In the genomic region with DNA sequence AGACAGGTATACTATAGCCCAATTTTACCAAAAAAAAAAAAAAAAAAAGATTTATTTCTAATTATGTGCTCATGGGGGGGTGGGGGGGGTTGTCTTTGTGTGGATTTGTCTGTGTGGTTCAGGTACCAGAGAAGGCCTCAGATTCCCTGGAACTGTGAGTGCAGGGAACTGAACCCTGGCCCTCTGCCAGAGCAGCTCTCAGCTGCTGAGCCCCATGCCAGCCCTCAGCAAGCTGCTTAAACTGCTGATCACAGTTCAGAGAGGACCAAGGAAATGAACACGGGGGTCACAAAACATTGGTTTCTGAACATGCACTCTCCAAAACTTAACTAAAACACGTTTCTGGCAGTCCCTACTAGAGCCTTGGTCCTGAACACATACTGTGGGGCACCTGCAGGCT, we compare ENCODE assay signal across 11 mouse cellular contexts. TPM values are rescaled to one million over a fixed set of nuclear protein-coding genes. Genes with fewer than 3 reads are reported as not detected.
DNase-seq lines count a peak whose midpoint lies in the region; ATAC-seq and TF ChIP-seq lines count a peak whose summit lies in the region.
"Had no signal": no experiment of that assay in that cellular context is flagged by ENCODE, and none has a peak within 500 bp of the region (broad histone marks: within the 10 kb centered on the region; RNA-seq: fewer than 3 reads in every experiment).

No protein-coding gene starts in this region.

- H3K9me3 ChIP-seq in midbrain, postnatal 0 days (ENCODE audit: low read length) = no peaks in the 10 kb centered on the region
- no peaks in the 10 kb centered on the region for H3K9me3 ChIP-seq in midbrain, embryonic 13.5 days

- no peak overlapping the region for H3K27ac ChIP-seq in midbrain, postnatal 0 days (ENCODE audit: low read depth, low read length)
- no peak overlapping the region for H3K27ac ChIP-seq in midbrain, embryonic 13.5 days

- H3K27me3 ChIP-seq in midbrain, postnatal 0 days (ENCODE audit: insufficient read depth, low read length) = no peaks in the 10 kb centered on the region
- no peaks in the 10 kb centered on the region for H3K27me3 ChIP-seq in midbrain, embryonic 13.5 days

- no peak for TF ChIP-seq CTCF in midbrain, postnatal 0 days (IDR thresholded peaks at IDR 0.05)

- H3K4me2 ChIP-seq in midbrain, postnatal 0 days (ENCODE audit: low read depth, low read length, poor library complexity, severe bottlenecking) = no peak overlapping the region
- H3K4me2 ChIP-seq in midbrain, embryonic 13.5 days (replicated peaks) = no peak overlapping the region

- peaks cover 36% of the 10 kb centered on the region for H3K36me3 ChIP-seq in midbrain, postnatal 0 days (ENCODE audit: insufficient read depth, low read length)
- H3K36me3 ChIP-seq in midbrain, embryonic 13.5 days = peaks cover 68% of the 10 kb centered on the region

- H3K9ac ChIP-seq in midbrain, postnatal 0 days (replicated peaks; ENCODE audit: low read length, poor library complexity, severe bottlenecking) = no peak overlapping the region
- no peak overlapping the region for H3K9ac ChIP-seq in midbrain, embryonic 13.5 days (replicated peaks)

- DNase-seq in frontal cortex, postnatal 10 days (ENCODE audit: low spot score in 2 of 2) = peak; percentile 36 to 47
- DNase-seq in midbrain, postnatal 0 days (ENCODE audit: low spot score) = peak; percentile 53
- peak; percentile 45 for DNase-seq in gastrocnemius, postnatal 25 days
- peak; percentile 62 for DNase-seq in right cerebral cortex, postnatal 4 days
- no peak for DNase-seq in spleen, adult 12 weeks (ENCODE audit: low spot score)
- DNase-seq in Muller cell, postnatal 12 days (ENCODE audit: inconsistent ontology term) = no peak
- DNase-seq: B cell, adult 2 months had no signal

- WGBS in midbrain, postnatal 0 days = 66% methylated on average over 2 of the region's 2 CpGs
- WGBS in midbrain, embryonic 13.5 days = 76% methylated on average over 2 of the region's 2 CpGs

- H3K4me1 ChIP-seq in midbrain, postnatal 0 days (ENCODE audit: insufficient read depth, low read length) = no peaks in the 10 kb centered on the region
- no peaks in the 10 kb centered on the region for H3K4me1 ChIP-seq in midbrain, embryonic 13.5 days (replicated peaks)

- H3K4me3 ChIP-seq in midbrain, postnatal 0 days (ENCODE audit: low read depth, low read length) = no peak overlapping the region
- H3K4me3 ChIP-seq in midbrain, embryonic 13.5 days (replicated peaks) = no peak overlapping the region

- no peak for ATAC-seq in frontal cortex, adult (ENCODE audit: low TSS enrichment)
- ATAC-seq in midbrain, postnatal 0 days (ENCODE audit: low FRiP score) = no peak
- no peak for ATAC-seq in midbrain, embryonic 13.5 days
- ATAC-seq: activated CD4-positive, CD25-positive, alpha-beta regulatory T cell, adult 4 months had no signal

RNA-seq across cellular contexts. Expression of gene Vps33a, which starts 16.4 kb away (rescaled TPM):
- total RNA-seq in midbrain, postnatal 0 days (2014; rRNA removed) = 56.2 and 58.1 TPM in 2 replicates
- polyA plus RNA-seq in midbrain, postnatal 0 days (2015; fragmentation: Nextera tagmentation; extraction: Ambion mirVana) = 39.4 and 42.0 TPM in 2 replicates
- 37.9 and 40.6 TPM in 2 replicates for polyA plus RNA-seq in midbrain, embryonic 13.5 days (2015; fragmentation: Nextera tagmentation; extraction: Ambion mirVana)
- 10 to 100 TPM; 22.2 to 28.3 TPM for total RNA-seq in gastrocnemius, postnatal 25 days (2021)

RNA-seq across cellular contexts. Expression of gene Gm49027, which starts 31.2 kb away (rescaled TPM):
- 0.93 and 2.1 TPM in 2 replicates for total RNA-seq in midbrain, postnatal 0 days (2014; rRNA removed)
- 0.18 and 0.43 TPM in 2 replicates for polyA plus RNA-seq in midbrain, postnatal 0 days (2015; fragmentation: Nextera tagmentation; extraction: Ambion mirVana)
- polyA plus RNA-seq in midbrain, embryonic 13.5 days (2015; fragmentation: Nextera tagmentation; extraction: Ambion mirVana) = 1.1 and 1.5 TPM in 2 replicates
- total RNA-seq in gastrocnemius, postnatal 25 days (2021) = under 1 TPM in 1 of 2 experiments, not detected in 1; 0.83 TPM
- polyA plus RNA-seq: activated CD4-positive, CD25-positive, alpha-beta regulatory T cell, adult 4 months had no signal

RNA-seq across cellular contexts. Expression of gene Diablo, which starts 32.5 kb away (rescaled TPM):
- 77.6 and 81.1 TPM in 2 replicates for total RNA-seq in midbrain, postnatal 0 days (2014; rRNA removed)
- polyA plus RNA-seq in midbrain, postnatal 0 days (2015; fragmentation: Nextera tagmentation; extraction: Ambion mirVana) = 87.2 and 89.5 TPM in 2 replicates
- polyA plus RNA-seq in midbrain, embryonic 13.5 days (2015; fragmentation: Nextera tagmentation; extraction: Ambion mirVana) = 131 and 135 TPM in 2 replicates
- 10 to 100 TPM; 40.6 to 43.9 TPM for total RNA-seq in gastrocnemius, postnatal 25 days (2021)

RNA-seq across cellular contexts. Expression of gene B3gnt4, which starts 46.2 kb away (rescaled TPM):
- 3.9 and 5.3 TPM in 2 replicates for total RNA-seq in midbrain, postnatal 0 days (2014; rRNA removed)
- 1.3 and 1.4 TPM in 2 replicates for polyA plus RNA-seq in midbrain, postnatal 0 days (2015; fragmentation: Nextera tagmentation; extraction: Ambion mirVana)
- 1.5 TPM in 2 replicates for polyA plus RNA-seq in midbrain, embryonic 13.5 days (2015; fragmentation: Nextera tagmentation; extraction: Ambion mirVana)
- not detected for total RNA-seq in gastrocnemius, postnatal 25 days (2021)
- polyA plus RNA-seq: small intestine, adult 2 months had no signal

Comparison
In these comparisons a context has a peak if more than half of its experiments do, and no peak if none do; other contexts are left out.
1. DNase-seq: peak in frontal cortex, postnatal 10 days (2 of 2), midbrain, postnatal 0 days (single experiment), gastrocnemius, postnatal 25 days (single experiment) and right cerebral cortex, postnatal 4 days (single experiment); none in spleen, adult 12 weeks (single experiment) and Muller cell, postnatal 12 days (single experiment).